Mouse (Mus musculus): Measurements from ENCODE around the gene Scfd2. TPM values are rescaled to one million over a fixed set of nuclear protein-coding genes. Genes with fewer than 3 reads are reported as not detected.

Gene Scfd2
- total RNA-seq, 2 experiments from 2014 or later = 9.4 to 12.2 TPM

- DNase-seq = peak in 1 of 2 experiments; percentile 34
- intact Hi-C loops (cut with DNase I) = no loop called here
Measured at GRCm38 (mm10) chr5:74387143-74387886, 144.2 kb downstream of the Scfd2 start.

GRCm38 (mm10) chr5:74380045-74380444, 151.5 kb downstream of the Scfd2 start:
- intact Hi-C loops (cut with DNase I) = no loop called here
- no peak for DNase-seq

GRCm38 (mm10) chr5:74366710-74367101, 164.9 kb downstream of the Scfd2 start:
- intact Hi-C loops (cut with DNase I) = no loop called here
- no peak for DNase-seq

GRCm38 (mm10) chr5:74365984-74366709, 165.4 kb downstream of the Scfd2 start:
- DNase-seq = no peak

GRCm38 (mm10) chr5:74365408-74365807, 166.2 kb downstream of the Scfd2 start:
- intact Hi-C loops (cut with DNase I) = no loop called here
- DNase-seq = no peak

More at GRCm38 (mm10) chr5:74365984-74366709, 165.4 kb downstream of the Scfd2 start:
- intact Hi-C loops (cut with DNase I) = no loop called here

GRCm38 (mm10) chr5:74363296-74363695, 168.3 kb downstream of the Scfd2 start:
- no peak for DNase-seq
- intact Hi-C loops (cut with DNase I) = no loop called here

GRCm38 (mm10) chr5:74361531-74361930, 170.0 kb downstream of the Scfd2 start:
- intact Hi-C loops (cut with DNase I) = no loop called here
- DNase-seq = no peak

GRCm38 (mm10) chr5:74358033-74358432, 173.5 kb downstream of the Scfd2 start:
- DNase-seq = no peak
- intact Hi-C loops (cut with DNase I) = no loop called here

GRCm38 (mm10) chr5:74355416-74356177, 176.0 kb downstream of the Scfd2 start:
- intact Hi-C loops (cut with DNase I) = no loop called here
- DNase-seq = no peak

GRCm38 (mm10) chr5:74350909-74351308, 180.7 kb downstream of the Scfd2 start:
- DNase-seq = no peak
- intact Hi-C loops (cut with DNase I) = no loop called here

- intact Hi-C loops (cut with DNase I) = no loop called here
- DNase-seq = no peak
Measured at GRCm38 (mm10) chr5:74348079-74348870, 183.3 kb downstream of the Scfd2 start.

GRCm38 (mm10) chr5:74343045-74343444, 188.5 kb downstream of the Scfd2 start:
- no peak for DNase-seq
- intact Hi-C loops (cut with DNase I) = no loop called here

- no peak for DNase-seq
- intact Hi-C loops (cut with DNase I) = no loop called here
Measured at GRCm38 (mm10) chr5:74342557-74342956, 189.0 kb downstream of the Scfd2 start.

- DNase-seq = no peak
- intact Hi-C loops (cut with DNase I) = no loop called here
Measured at GRCm38 (mm10) chr5:74337491-74337890, 194.1 kb downstream of the Scfd2 start.

- intact Hi-C loops (cut with DNase I) = no loop called here
- no peak for DNase-seq
Measured at GRCm38 (mm10) chr5:74336780-74337179, 194.8 kb downstream of the Scfd2 start.

GRCm38 (mm10) chr5:74333258-74333657, 198.3 kb downstream of the Scfd2 start:
- no peak for DNase-seq
- intact Hi-C loops (cut with DNase I) = no loop called here

GRCm38 (mm10) chr5:74326228-74326627, 205.3 kb downstream of the Scfd2 start:
- intact Hi-C loops (cut with DNase I) = no loop called here
- no peak for DNase-seq

GRCm38 (mm10) chr5:74321010-74321746, 210.4 kb downstream of the Scfd2 start:
- no peak for DNase-seq
- intact Hi-C loops (cut with DNase I) = no loop called here

- intact Hi-C loops (cut with DNase I) = loop anchor here (10.0 kb wide), 1 partner anchor 625 kb away; no protein-coding TSS in a partner anchor
- no peak for DNase-seq
Measured at GRCm38 (mm10) chr5:74319551-74319950, 212.0 kb downstream of the Scfd2 start.

- no peak for DNase-seq
- intact Hi-C loops (cut with DNase I) = loop anchor here (10.0 kb wide), 1 partner anchor 628 kb away; no protein-coding TSS in a partner anchor
Measured at GRCm38 (mm10) chr5:74317174-74317573, 214.4 kb downstream of the Scfd2 start.
